ENCODE assay signal across 14 mouse cellular contexts in genomic region chr4:132475895-132476878, GRCm38 (mm10). TPM values are rescaled to one million over a fixed set of nuclear protein-coding genes. Genes with fewer than 3 reads are reported as not detected.
DNase-seq lines count a peak whose midpoint lies in the region; ATAC-seq lines count a peak whose summit lies in the region.
"Had no signal": no experiment of that assay in that cellular context is flagged by ENCODE, and none has a peak within 500 bp of the region (broad histone marks: within the 10 kb centered on the region; RNA-seq: fewer than 3 reads in every experiment).

No protein-coding gene starts in this region.

- DNase-seq in kidney, adult 18-20 months: peak; percentile 59
- no peak for DNase-seq in kidney, postnatal 10 days
- peak; percentile 76 for DNase-seq in NIH3T3 (ENCODE audit: low read depth)
- no peak for DNase-seq in cerebellum, postnatal 36 days
- no peak for DNase-seq in testis, postnatal 14 days (ENCODE audit: low spot score)
- DNase-seq in spleen, postnatal 36 days (ENCODE audit: low spot score in 2 of 2): no peak
- DNase-seq: retina, postnatal 1 day had no signal

- H3K4me3 ChIP-seq in intestine, embryonic 16.5 days (ENCODE audit: low read length): no peak overlapping the region
- H3K4me3 ChIP-seq: heart, embryonic 15.5 days; limb, embryonic 12.5 days; megakaryocyte, embryonic 14.5 days had no signal

- peak overlapping the region; percentile 43; the same call in 1 of the 2 replicates for H3K27ac ChIP-seq in intestine, embryonic 16.5 days (ENCODE audit: low read length)
- H3K27ac ChIP-seq: heart, embryonic 15.5 days; limb, embryonic 12.5 days had no signal

- no peaks in the 10 kb centered on the region for H3K27me3 ChIP-seq in intestine, embryonic 16.5 days (replicated peaks; ENCODE audit: control insufficient read depth, insufficient read depth, low read length)
- H3K27me3 ChIP-seq: heart, embryonic 15.5 days; limb, embryonic 12.5 days; megakaryocyte, embryonic 14.5 days had no signal

- peak; percentile 74 for ATAC-seq in intestine, embryonic 16.5 days
- ATAC-seq in monocyte, adult 5-6 weeks (replicated peaks; ENCODE audit: insufficient number of reproducible peaks, low FRiP score, low TSS enrichment, poor library complexity, severe bottlenecking): peak; percentile 83
- ATAC-seq: CD4-positive, CD25-positive, alpha-beta regulatory T cell, adult 4 months; hindbrain, embryonic 16.5 days had no signal

- H3K9ac ChIP-seq in intestine, embryonic 16.5 days (ENCODE audit: low read depth, low read length): no peak overlapping the region
- H3K9ac ChIP-seq: heart, embryonic 15.5 days; limb, embryonic 12.5 days had no signal

- WGBS in intestine, embryonic 16.5 days: 52% methylated on average over 13 of the region's 13 CpGs

- H3K36me3 ChIP-seq in intestine, embryonic 16.5 days (ENCODE audit: control insufficient read depth, insufficient read depth, low read length): no peaks in the 10 kb centered on the region
- H3K36me3 ChIP-seq: heart, embryonic 15.5 days; limb, embryonic 12.5 days had no signal

- H3K4me2 ChIP-seq in intestine, embryonic 16.5 days (ENCODE audit: low read depth, low read length): no peak overlapping the region
- H3K4me2 ChIP-seq: heart, embryonic 15.5 days; limb, embryonic 12.5 days had no signal

- H3K9me3 ChIP-seq in intestine, embryonic 16.5 days (ENCODE audit: control insufficient read depth, low read length): no peaks in the 10 kb centered on the region
- H3K9me3 ChIP-seq: heart, embryonic 15.5 days; limb, embryonic 12.5 days; megakaryocyte, embryonic 14.5 days had no signal

- peaks cover 4% of the 10 kb centered on the region for H3K4me1 ChIP-seq in intestine, embryonic 16.5 days (ENCODE audit: control insufficient read depth, insufficient read depth, low read length)
- H3K4me1 ChIP-seq: heart, embryonic 15.5 days; limb, embryonic 12.5 days had no signal

RNA-seq across cellular contexts. Expression of gene Med18, which starts 12.5 kb away (rescaled TPM):
- 15.2 and 18.4 TPM in 2 replicates for polyA plus RNA-seq in intestine, embryonic 16.5 days (2015; fragmentation: Nextera tagmentation; extraction: Ambion mirVana)
- total RNA-seq in monocyte, adult 5-6 weeks (2017): 1.3 to 9.4 TPM (median 8.8 TPM) in 3 replicates

RNA-seq across cellular contexts. Expression of gene Sesn2, which starts 34.1 kb away (rescaled TPM):
- polyA plus RNA-seq in intestine, embryonic 16.5 days (2015; fragmentation: Nextera tagmentation; extraction: Ambion mirVana): 11.6 and 12.4 TPM in 2 replicates
- total RNA-seq in monocyte, adult 5-6 weeks (2017): 4.9 to 6.0 TPM (median 5.2 TPM) in 3 replicates

RNA-seq across cellular contexts. Expression of gene Phactr4, which starts 53.9 kb away (rescaled TPM):
- 15.9 and 17.2 TPM in 2 replicates for polyA plus RNA-seq in intestine, embryonic 16.5 days (2015; fragmentation: Nextera tagmentation; extraction: Ambion mirVana)
- 3.2 to 22.5 TPM (median 9.0 TPM) in 3 replicates for total RNA-seq in monocyte, adult 5-6 weeks (2017)

RNA-seq across cellular contexts. Expression of gene Atpif1, which starts 57.3 kb away (rescaled TPM):
- polyA plus RNA-seq in intestine, embryonic 16.5 days (2015; fragmentation: Nextera tagmentation; extraction: Ambion mirVana): 1,346 and 1,379 TPM in 2 replicates
- 103 to 180 TPM (median 116 TPM) in 3 replicates for total RNA-seq in monocyte, adult 5-6 weeks (2017)

RNA-seq across cellular contexts. Expression of gene Dnajc8, which starts 59.2 kb away (rescaled TPM):
- polyA plus RNA-seq in intestine, embryonic 16.5 days (2015; fragmentation: Nextera tagmentation; extraction: Ambion mirVana): 140 and 150 TPM in 2 replicates
- 510 to 713 TPM (median 673 TPM) in 3 replicates for total RNA-seq in monocyte, adult 5-6 weeks (2017)

Comparison
In these comparisons a context has a peak if more than half of its experiments do, and no peak if none do; other contexts are left out.
1. DNase-seq: peak in kidney, adult 18-20 months (single experiment) and NIH3T3 (single experiment); none in kidney, postnatal 10 days (single experiment), cerebellum, postnatal 36 days (0 of 2), testis, postnatal 14 days (single experiment) and spleen, postnatal 36 days (0 of 2).